Comparison of ENCODE assay signal across 8 mouse cellular contexts in the genomic region with DNA sequence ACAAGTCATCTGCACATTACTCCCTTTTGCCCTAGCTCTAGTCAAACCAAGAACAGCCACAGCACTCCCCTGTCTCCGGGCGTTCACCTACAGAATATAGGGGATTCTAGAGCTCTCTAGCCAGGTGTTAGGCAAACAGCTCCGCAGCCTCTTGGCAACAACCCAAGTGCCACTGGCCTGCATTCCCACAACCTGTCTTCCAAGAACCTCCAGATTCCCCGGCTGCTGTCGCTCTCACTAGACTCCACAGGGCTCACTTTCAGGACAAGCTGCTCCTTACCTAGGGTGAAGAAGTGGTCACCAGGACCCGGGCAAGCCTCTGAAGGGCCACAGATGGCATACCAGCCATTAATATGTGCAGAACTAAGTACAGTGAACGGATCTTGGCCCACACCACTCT.
"Had no signal": no experiment of that assay in that cellular context is flagged by ENCODE, and none has a peak within 500 bp of the region (broad histone marks: within the 10 kb centered on the region; RNA-seq: fewer than 3 reads in every experiment).

No protein-coding gene starts in this region.

- H3K27me3 ChIP-seq: limb, embryonic 13.5 days; liver, embryonic 12.5 days had no signal

- H3K4me2 ChIP-seq: limb, embryonic 13.5 days; liver, embryonic 12.5 days; midbrain, embryonic 12.5 days had no signal

- H3K27ac ChIP-seq: limb, embryonic 13.5 days; liver, embryonic 12.5 days; midbrain, embryonic 12.5 days had no signal

- ATAC-seq: intestine, embryonic 16.5 days; liver, embryonic 12.5 days had no signal

- H3K9ac ChIP-seq: limb, embryonic 13.5 days; liver, embryonic 12.5 days; midbrain, embryonic 12.5 days had no signal

- H3K4me3 ChIP-seq: limb, embryonic 13.5 days; liver, embryonic 12.5 days; midbrain, embryonic 12.5 days had no signal

- H3K9me3 ChIP-seq: limb, embryonic 13.5 days; liver, embryonic 12.5 days; midbrain, embryonic 12.5 days had no signal

- H3K36me3 ChIP-seq: limb, embryonic 13.5 days; liver, embryonic 12.5 days; midbrain, embryonic 12.5 days had no signal

- DNase-seq: kidney, postnatal 14 days; left cerebral cortex, postnatal 4 days; right cerebral cortex, postnatal 25 days; thymus, postnatal 4 days had no signal
